Mouse (Mus musculus): ENCODE measurements at regions not wholly inside any gene's neighbourhood (a gene's known extent, or its start where the extent isn't known, plus 50 kb on each side); places are given as distances from the start of the nearest gene placed in this dataset.

GRCm38 (mm10) chr10:125795323-125795722 lies 170.6 kb upstream of the Lrig3 start:
- no peak for DNase-seq

GRCm38 (mm10) chr10:125798678-125799077 lies 167.3 kb upstream of the Lrig3 start:
- DNase-seq: no peak

DNA sequence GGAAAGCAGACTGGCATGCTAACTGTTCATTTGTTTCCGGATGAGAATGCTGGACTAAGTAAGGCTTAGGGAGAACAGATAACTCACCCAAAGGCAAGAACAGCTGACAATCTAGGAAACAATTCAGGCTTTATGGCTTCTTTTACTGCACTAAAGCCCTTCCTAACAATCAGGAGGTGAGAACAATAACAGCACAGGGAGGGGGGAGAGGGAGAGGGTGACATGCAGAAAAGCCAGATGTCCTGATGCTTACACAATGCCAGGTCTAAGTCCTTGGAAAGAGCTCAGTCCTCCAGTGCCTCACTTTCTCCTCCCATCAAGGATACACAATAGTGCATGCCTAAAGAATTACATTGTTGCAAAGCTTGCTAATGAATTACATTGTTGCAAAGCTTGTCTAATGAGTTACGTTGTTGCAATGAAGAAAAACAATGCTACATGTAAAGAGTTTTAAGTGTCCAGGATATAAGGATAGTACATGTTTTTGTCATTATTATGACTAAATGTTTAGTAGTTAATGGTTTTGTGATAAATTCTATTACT lies 165.3 kb upstream of the Lrig3 start:
- DNase-seq: no peak

DNA sequence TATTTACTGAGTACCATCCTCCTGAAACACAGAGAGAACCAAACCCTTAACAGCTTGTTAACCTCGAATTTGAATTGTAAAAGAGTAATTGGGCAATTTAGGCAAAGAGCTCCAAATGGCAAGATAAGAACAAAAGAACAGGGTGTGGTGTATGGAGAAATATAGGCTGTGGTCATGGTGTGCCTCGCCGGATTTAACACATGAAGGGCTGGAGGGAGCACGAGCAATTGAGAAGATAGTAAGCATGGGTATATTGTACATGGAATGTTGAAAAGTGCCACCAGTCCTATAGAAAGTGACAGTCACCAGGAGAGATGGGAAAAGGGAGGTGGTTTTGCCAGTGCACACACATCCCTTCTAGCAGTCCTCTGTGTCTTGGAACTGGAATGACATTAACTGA lies 164.5 kb upstream of the Lrig3 start:
- DNase-seq: no peak

GRCm38 (mm10) chr10:125802923-125803583 lies 162.9 kb upstream of the Lrig3 start:
- no peak for DNase-seq

DNA sequence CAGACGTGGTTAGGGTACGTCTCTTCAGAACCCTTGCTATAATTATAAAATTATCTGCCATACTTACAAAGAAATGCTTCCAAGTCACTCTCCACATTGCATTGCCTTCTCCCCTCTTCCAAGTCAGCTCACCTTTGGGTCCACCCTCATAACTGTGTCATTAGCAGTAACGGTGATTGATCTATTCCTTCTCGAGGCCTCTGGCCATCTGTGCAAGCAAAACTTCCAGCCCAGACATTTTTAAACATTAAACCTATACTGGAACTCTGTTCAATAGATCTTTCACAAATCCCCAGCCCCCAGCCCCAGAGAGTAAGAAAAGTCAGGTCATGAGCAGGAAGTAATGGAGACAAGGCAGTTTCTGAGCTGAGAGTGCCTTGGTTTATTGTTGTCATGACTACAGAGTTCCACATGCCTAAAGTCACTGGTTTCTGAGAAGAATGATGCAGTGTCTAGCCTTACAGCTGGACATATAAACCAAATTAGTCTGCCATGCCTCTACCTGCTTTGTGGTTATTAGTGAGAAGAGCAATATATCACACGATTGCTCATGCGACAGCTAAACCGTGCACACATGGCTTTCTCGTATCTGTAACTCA lies 156.1 kb upstream of the Lrig3 start:
- DNase-seq: no peak

GRCm38 (mm10) chr10:125810590-125810989 lies 155.4 kb upstream of the Lrig3 start:
- no peak for DNase-seq

DNA sequence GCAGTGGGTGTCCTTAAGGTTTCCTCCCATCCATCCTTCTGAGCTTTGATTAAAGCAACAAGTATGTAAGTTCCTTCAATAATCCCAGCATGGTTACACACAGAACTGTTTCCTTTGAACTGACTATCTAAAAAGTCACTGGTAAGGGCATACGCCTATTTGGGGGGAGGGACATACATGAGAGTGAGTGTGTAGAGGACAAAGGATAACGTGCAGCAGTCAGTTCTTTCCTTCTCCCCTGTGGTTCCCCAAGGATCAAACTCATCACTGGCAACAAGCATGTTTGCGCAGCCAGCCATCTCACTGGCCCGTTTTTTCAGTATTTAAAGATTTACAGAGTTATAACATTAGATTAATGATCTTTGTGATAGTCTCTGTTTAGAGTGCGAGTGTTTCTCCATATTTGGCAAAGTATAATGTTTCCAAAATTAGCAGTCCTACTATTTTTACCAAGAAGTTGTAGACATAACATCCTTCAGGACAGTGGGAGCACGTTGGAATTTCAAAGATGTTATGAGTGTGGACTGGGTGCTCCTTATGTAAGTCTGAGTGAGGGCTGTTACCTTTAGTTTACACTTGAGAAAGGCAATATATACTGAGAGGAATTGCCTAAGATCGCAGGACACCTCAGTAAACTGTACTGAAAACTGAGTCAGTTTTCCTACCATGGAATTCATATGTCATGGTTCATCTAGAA lies 151.6 kb upstream of the Lrig3 start:
- no peak for DNase-seq

DNA sequence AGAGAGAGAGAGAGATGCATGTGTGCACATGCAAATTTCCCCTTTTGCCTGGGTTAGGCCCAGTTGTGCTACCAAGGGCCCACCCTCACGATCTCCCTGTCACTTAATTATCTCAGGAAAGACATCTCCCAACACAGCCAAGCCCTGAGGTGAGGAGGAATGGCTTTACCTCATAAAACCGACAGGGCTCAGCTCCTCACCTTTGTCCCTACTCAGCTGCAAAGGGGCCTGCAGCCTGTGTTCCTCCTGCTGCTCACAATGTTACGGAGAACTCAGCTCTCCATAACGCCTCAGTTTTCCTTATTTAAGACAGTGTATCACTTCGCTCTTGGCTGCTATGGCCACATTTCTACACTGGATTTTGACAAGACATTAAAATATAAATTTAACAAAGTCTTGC lies 133.8 kb upstream of the Lrig3 start:
- DNase-seq: no peak

DNA sequence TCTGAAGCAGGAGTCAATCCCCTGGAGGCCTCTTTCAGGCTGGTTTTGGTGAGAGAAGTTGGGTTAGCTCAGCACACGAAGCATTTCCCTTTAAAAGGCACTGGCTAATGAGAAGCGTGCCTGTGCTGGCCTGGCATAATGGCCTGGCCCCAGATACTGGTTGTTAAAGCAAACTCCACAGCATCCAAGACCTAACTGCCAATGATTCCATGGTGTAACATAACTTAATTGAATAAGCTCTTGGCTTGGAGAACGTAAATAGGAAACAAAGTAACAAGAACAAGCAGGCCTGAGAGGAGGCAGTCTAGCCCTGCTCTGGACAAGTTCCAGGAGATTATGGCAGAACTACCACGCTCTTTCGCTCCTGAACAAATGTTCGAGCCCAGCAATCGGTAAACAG lies 133.2 kb upstream of the Lrig3 start:
- DNase-seq: no peak

- no peak for DNase-seq
Observed at GRCm38 (mm10) chr10:125833989-125834388, 132.0 kb upstream of the Lrig3 start.

- no peak for DNase-seq
Observed at GRCm38 (mm10) chr10:125838982-125839381, 127.0 kb upstream of the Lrig3 start.

DNA sequence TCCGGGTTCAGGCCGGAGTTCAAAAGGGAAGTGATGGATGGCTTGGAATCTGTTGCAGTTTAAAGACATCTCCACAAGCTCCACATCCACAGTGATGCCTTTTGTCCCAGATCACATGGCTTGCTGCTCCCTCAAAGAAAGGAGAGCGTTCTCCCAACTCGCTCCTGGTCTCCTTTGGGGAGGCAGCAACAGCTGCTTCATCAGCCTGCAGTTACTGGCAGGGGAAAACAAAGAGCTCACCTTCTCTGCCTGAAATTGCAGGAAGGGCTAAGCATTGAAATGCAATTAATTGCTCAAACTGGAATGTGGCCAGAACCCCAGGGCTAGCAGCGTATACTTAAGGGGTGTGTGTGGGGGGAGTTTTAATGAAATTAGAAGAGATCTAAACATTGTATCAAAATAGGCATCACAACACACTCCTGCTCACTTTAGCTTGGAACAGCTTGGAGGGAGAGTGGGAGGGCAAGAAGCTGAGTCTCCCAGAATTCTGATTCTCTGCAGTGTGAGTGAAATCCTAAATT lies 126.3 kb upstream of the Lrig3 start:
- no peak for DNase-seq

GRCm38 (mm10) chr10:125840388-125840787 lies 125.6 kb upstream of the Lrig3 start:
- DNase-seq: no peak

DNA sequence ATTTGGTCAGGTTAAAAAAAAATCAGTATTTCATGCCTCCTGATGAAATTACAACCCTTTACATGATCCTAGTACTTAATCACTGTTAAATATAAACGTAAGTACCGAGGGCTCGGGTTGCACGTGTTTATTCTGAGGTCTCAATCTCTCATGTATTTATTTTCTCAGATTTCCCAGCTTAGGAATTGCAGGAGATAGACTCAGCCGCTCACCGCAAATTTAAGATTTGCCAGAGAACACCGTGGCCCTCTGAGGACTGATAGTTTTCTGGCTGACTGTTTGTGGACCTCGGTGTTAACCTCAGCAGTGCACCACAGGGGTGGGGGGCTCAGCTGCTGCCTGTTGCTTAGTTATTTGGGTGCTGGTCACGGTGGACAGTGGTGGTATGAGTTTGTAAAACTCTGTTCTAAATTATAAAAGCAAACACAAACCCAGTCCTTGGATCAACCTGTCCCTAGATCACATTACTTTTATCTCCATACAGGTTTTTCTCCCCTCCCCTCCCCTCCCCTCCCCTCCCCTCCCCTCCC lies 121.6 kb upstream of the Lrig3 start:
- DNase-seq: no peak

DNA sequence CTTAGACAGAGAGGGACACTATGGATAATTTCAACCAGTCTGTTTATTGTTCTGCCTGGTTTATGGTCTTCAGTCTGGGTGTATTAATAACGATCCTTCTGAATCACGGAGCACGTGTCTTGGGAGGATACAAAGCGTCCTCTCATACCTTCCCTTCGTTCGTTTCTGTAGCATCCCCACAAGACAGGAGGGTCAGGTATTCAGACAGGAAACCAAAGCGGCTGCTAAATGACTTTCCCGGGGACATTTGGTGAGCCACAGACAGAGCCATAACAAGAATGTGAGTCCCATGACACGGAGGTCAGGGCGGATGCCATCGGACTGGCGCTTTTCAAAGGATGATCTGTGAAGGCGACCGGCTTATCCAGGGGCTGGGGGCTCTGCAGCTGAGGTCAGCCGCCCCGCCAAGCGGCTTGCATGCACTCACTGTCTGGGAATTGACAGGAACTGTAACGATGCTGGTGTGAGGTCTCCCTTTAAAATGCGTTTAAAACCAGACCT lies 120.9 kb upstream of the Lrig3 start:
- no peak for DNase-seq

GRCm38 (mm10) chr10:125850370-125850769 lies 115.6 kb upstream of the Lrig3 start:
- peak in 1 of 2 experiments; percentile 27 for DNase-seq

DNA sequence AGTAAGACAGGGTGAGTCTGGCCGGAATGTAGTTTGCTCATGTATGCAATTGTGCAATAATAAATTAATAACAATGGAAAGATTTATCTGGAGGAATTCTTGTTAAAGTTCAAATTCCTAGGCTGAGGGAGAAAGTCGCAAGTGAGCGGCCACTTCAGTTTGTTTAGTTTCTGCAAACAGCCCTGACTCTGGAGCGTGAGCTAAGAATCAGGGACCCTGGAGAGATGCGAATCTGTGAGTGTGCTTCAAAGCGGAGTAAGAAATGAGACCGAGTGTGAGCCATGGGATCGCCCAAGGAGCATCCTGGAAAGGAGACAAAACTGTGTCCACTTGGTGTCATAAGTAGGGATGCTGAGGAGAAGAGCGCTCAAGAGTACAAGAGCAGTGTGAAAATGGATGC lies 104.2 kb upstream of the Lrig3 start:
- DNase-seq: no peak

DNA sequence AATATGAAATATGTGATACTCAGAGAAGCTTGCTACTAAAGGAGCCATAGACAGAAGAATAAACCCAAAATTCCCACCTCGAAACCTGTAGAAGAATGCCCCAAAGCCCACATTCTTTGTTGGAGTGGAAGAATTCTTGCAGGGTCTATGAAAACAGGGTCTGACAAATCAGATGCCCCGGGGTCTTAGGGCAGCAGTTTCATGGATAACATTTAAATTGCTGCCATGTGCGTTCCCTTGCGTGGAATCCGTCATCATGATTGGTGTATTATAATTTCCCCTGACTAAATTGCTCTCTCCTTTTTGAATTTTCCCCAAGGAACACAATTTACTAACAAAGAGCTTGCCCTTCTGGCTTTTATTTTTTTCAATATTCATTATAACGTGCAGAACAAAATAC lies 99.6 kb upstream of the Lrig3 start:
- no peak for DNase-seq

- DNase-seq: no peak
Observed at GRCm38 (mm10) chr10:125884563-125884962, 81.4 kb upstream of the Lrig3 start.

DNA sequence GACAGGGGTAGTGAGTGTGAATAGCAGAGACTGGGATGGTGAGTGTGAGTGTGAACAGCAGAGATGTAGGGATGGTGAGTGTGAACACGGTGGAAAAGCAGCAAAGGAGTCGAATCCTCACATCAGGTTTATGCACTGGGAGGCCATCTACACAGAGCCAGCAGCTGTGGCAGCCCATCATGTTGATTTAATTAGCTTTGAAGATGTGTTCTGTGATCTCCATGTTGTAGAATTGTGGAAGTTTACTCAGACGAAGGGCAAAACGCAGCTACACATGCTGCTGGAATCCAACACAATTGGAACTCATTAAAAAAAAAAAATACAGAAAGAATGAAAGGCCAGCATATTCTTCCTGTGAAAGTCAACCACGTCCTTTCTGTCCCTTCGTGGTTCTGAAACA lies 80.2 kb upstream of the Lrig3 start:
- no peak for DNase-seq

- DNase-seq: no peak
Observed at GRCm38 (mm10) chr10:125892122-125892521, 73.8 kb upstream of the Lrig3 start.

GRCm38 (mm10) chr10:125895744-125896482 lies 70.1 kb upstream of the Lrig3 start:
- no peak for DNase-seq

Measured in lung, adult 18-20 months (tissue).